Mouse (Mus musculus): Measurements from ENCODE around the gene Gm11037. TPM values are rescaled to one million over a fixed set of nuclear protein-coding genes. Genes with fewer than 3 reads are reported as not detected.

Gene Gm11037
- total RNA-seq (2014; rRNA removed) (not detected in 2 replicates), polyA plus RNA-seq (2015; fragmentation: Nextera tagmentation; extraction: Ambion mirVana) (not detected in 2 replicates)

- H3K27ac ChIP-seq, result no peak within 1 kb of the TSS
- no peak within 1 kb of the TSS for H3K9ac ChIP-seq (replicated peaks; ENCODE audit: low read length)
- no peaks in the 10 kb centered on the region for H3K27me3 ChIP-seq (ENCODE audit: insufficient read depth, low read length)
- no peak within 1 kb of the TSS for H3K4me3 ChIP-seq (ENCODE audit: low read length)
- DNase-seq (ENCODE audit: low spot score) (no peak), ATAC-seq (no peak)
- H3K4me2 ChIP-seq (ENCODE audit: low read depth, low read length), result no peak within 1 kb of the TSS
- 84% methylated on average over 9 of the region's 9 CpGs for WGBS
- H3K36me3 ChIP-seq (ENCODE audit: insufficient read depth, low read length), result no peaks in the 10 kb centered on the region
- H3K4me1 ChIP-seq (ENCODE audit: insufficient read depth, low read length), result no peaks in the 10 kb centered on the region
- H3K9me3 ChIP-seq (ENCODE audit: low read length), result no peaks in the 10 kb centered on the region
- no peak for TF ChIP-seq CTCF (IDR thresholded peaks at IDR 0.05; ENCODE audit: low read depth)
Measured at GRCm38 (mm10) chr2:131132930-131133547, at the start of gene Gm11037. Gene Gm11037 (plus strand): TSS chr2:131133497.

- no peaks in the 10 kb centered on the region for H3K27me3 ChIP-seq (ENCODE audit: insufficient read depth, low read length)
- H3K27ac ChIP-seq, result no peak overlapping the region
- TF ChIP-seq CTCF (IDR thresholded peaks at IDR 0.05; ENCODE audit: low read depth), result no peak
Measured at GRCm38 (mm10) chr2:131084206-131084605, 49.1 kb upstream of the Gm11037 start.

GRCm38 (mm10) chr2:131086667-131087390 lies 46.5 kb upstream of the Gm11037 start, which contains the start of gene Siglec1:
Gene Siglec1 (minus strand): TSS chr2:131086765.
- no peaks in the 10 kb centered on the region for H3K4me1 ChIP-seq (ENCODE audit: insufficient read depth, low read length)
- no peaks in the 10 kb centered on the region for H3K9me3 ChIP-seq (ENCODE audit: low read length)
- no peak within 1 kb of the TSS for H3K27ac ChIP-seq
- no peak for DNase-seq (ENCODE audit: low spot score)
- 84% methylated on average over 11 of the region's 11 CpGs for WGBS
- no peaks in the 10 kb centered on the region for H3K36me3 ChIP-seq (ENCODE audit: insufficient read depth, low read length)
- H3K27me3 ChIP-seq (ENCODE audit: insufficient read depth, low read length), result no peaks in the 10 kb centered on the region
- no peak for TF ChIP-seq CTCF (IDR thresholded peaks at IDR 0.05; ENCODE audit: low read depth)
- ATAC-seq, result no peak
- H3K4me2 ChIP-seq (ENCODE audit: low read depth, low read length), result no peak within 1 kb of the TSS
- no peak within 1 kb of the TSS for H3K4me3 ChIP-seq (ENCODE audit: low read length)
- no peak within 1 kb of the TSS for H3K9ac ChIP-seq (replicated peaks; ENCODE audit: low read length)

More at GRCm38 (mm10) chr2:131084206-131084605, 49.1 kb upstream of the Gm11037 start:
- no peak overlapping the region for H3K4me2 ChIP-seq (ENCODE audit: low read depth, low read length)
- no peaks in the 10 kb centered on the region for H3K4me1 ChIP-seq (ENCODE audit: insufficient read depth, low read length)
- ATAC-seq, result no peak
- no peaks in the 10 kb centered on the region for H3K9me3 ChIP-seq (ENCODE audit: low read length)
- no peak overlapping the region for H3K4me3 ChIP-seq (ENCODE audit: low read length)
- no peaks in the 10 kb centered on the region for H3K36me3 ChIP-seq (ENCODE audit: insufficient read depth, low read length)
- 90% methylated on average over 4 of the region's 4 CpGs for whole genome bisulfite sequencing
- no peak overlapping the region for H3K9ac ChIP-seq (replicated peaks; ENCODE audit: low read length)
- no peak for DNase-seq (ENCODE audit: low spot score)

DNA sequence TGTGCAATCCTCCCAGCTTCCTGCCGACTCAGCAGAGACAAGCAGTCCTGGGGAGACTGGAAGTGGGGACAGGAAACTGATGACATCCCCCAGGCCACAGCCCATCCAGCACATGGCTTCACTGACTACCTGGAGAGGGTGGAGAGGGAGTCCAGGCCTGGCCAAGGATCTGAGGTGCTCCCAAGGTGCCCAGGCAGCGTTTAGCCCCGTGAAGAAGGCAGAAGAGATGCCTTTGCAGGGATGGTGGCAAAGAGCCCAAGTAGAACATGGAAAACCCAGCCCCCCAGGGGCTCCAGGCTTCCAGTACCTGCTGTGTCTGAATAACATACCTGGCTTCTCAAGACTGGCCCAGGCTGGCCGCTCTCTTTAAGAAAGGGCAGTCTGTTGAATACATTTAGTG lies 44.7 kb upstream of the Gm11037 start:
- Histone ChIP-seq H3K36me3 (ENCODE audit: insufficient read depth, low read length) (no peaks in the 10 kb centered on the region), H3K9ac (replicated peaks; ENCODE audit: low read length) (no peak overlapping the region), H3K4me2 (ENCODE audit: low read depth, low read length) (no peak overlapping the region), H3K27ac (no peak overlapping the region), H3K27me3 (ENCODE audit: insufficient read depth, low read length) (no peaks in the 10 kb centered on the region), H3K9me3 (ENCODE audit: low read length) (no peaks in the 10 kb centered on the region), H3K4me3 (ENCODE audit: low read length) (no peak overlapping the region), H3K4me1 (ENCODE audit: insufficient read depth, low read length) (no peaks in the 10 kb centered on the region)
- no peak for TF ChIP-seq CTCF (IDR thresholded peaks at IDR 0.05; ENCODE audit: low read depth)
- ATAC-seq (no peak), DNase-seq (ENCODE audit: low spot score) (no peak)
- 78% methylated on average over 4 of the region's 4 CpGs for WGBS

- no peak overlapping the region for H3K4me3 ChIP-seq (ENCODE audit: low read length)
- H3K4me2 ChIP-seq (ENCODE audit: low read depth, low read length), result no peak overlapping the region
- no peak for ATAC-seq
- H3K9ac ChIP-seq (replicated peaks; ENCODE audit: low read length), result no peak overlapping the region
- no peak for DNase-seq (ENCODE audit: low spot score)
- H3K27ac ChIP-seq, result no peak overlapping the region
- no peak for TF ChIP-seq CTCF (IDR thresholded peaks at IDR 0.05; ENCODE audit: low read depth)
- H3K27me3 ChIP-seq (ENCODE audit: insufficient read depth, low read length), result no peaks in the 10 kb centered on the region
- H3K4me1 ChIP-seq (ENCODE audit: insufficient read depth, low read length), result no peaks in the 10 kb centered on the region
- no peaks in the 10 kb centered on the region for H3K9me3 ChIP-seq (ENCODE audit: low read length)
- WGBS, result 71% methylated on average over 1 of the region's 1 CpGs
- H3K36me3 ChIP-seq (ENCODE audit: insufficient read depth, low read length), result no peaks in the 10 kb centered on the region
Measured at GRCm38 (mm10) chr2:131089634-131090033, 43.7 kb upstream of the Gm11037 start.

DNA sequence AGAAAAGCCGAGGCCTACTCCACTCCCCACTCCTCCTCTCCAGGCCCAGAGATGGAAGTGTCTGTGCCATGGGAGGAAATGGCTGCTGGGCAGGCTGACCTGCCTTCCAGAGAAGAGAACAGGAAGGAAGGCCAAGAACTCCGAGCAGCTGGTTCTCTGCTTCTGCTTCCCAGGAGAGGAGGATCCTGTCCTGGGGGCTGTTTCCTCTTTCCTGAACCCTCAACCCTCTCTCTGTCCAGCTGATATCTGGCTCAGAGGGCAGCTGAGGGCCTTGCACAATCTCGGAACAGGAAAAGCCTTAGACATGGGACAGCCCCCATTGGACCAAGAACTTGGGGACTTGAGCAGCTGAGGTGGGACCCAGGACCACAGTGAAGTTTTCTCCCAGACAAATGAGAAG lies 42.4 kb upstream of the Gm11037 start:
- no peak for TF ChIP-seq CTCF (IDR thresholded peaks at IDR 0.05; ENCODE audit: low read depth)
- 83% methylated on average over 3 of the region's 3 CpGs for WGBS
- no peak for DNase-seq (ENCODE audit: low spot score)
- ATAC-seq, result no peak
- Histone ChIP-seq H3K4me3 (ENCODE audit: low read length) (no peak overlapping the region), H3K4me2 (ENCODE audit: low read depth, low read length) (no peak overlapping the region), H3K27me3 (ENCODE audit: insufficient read depth, low read length) (no peaks in the 10 kb centered on the region), H3K4me1 (ENCODE audit: insufficient read depth, low read length) (no peaks in the 10 kb centered on the region), H3K27ac (no peak overlapping the region), H3K9ac (replicated peaks; ENCODE audit: low read length) (no peak overlapping the region), H3K9me3 (ENCODE audit: low read length) (no peaks in the 10 kb centered on the region), H3K36me3 (ENCODE audit: insufficient read depth, low read length) (no peaks in the 10 kb centered on the region)

DNA sequence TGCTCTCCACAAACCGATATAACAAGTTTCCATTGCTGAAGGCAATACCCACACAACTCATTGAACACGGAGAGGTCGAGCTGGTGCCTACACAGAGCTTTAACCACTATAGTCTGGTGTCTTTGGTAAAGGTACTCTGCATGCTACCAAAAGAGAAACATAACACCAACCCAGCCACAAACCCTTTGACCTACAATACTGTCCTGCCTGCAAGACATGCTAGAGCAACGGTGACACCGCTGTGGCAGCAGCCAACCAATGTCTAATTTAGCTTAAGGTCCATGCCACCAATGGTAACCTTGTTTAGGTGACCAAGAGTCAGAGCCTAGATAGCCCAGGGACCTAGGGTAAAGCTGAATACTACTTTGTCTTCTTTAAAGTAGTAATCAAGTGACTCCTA lies 39.7 kb upstream of the Gm11037 start:
- WGBS, result 94% methylated on average over 5 of the region's 5 CpGs
- Histone ChIP-seq H3K27me3 (ENCODE audit: insufficient read depth, low read length) (no peaks in the 10 kb centered on the region), H3K4me2 (ENCODE audit: low read depth, low read length) (no peak overlapping the region), H3K27ac (no peak overlapping the region), H3K9ac (replicated peaks; ENCODE audit: low read length) (no peak overlapping the region), H3K4me1 (ENCODE audit: insufficient read depth, low read length) (no peaks in the 10 kb centered on the region), H3K4me3 (ENCODE audit: low read length) (no peak overlapping the region), H3K9me3 (ENCODE audit: low read length) (no peaks in the 10 kb centered on the region), H3K36me3 (ENCODE audit: insufficient read depth, low read length) (no peaks in the 10 kb centered on the region)
- ATAC-seq (no peak), DNase-seq (ENCODE audit: low spot score) (no peak)
- no peak for TF ChIP-seq CTCF (IDR thresholded peaks at IDR 0.05; ENCODE audit: low read depth)

Measured in hindbrain, postnatal 0 days (tissue).